Mouse (Mus musculus) G1E-ER4 (cell line): ENCODE measurements around the gene Dnajc8. TPM values are rescaled to one million over a fixed set of nuclear protein-coding genes. Genes with fewer than 3 reads are reported as not detected.

Experiments used
- GATA1 ChIP-seq: IDR thresholded peaks from one replicate; pipeline ENCODE4 v1.8.0; 2012; ENCODE audit warnings: low read length, inconsistent platforms
- polyA plus RNA-seq: library from polyadenylated mRNA; stranded (reverse); fragments of >175 nt; gene quantifications from 2 replicates; pipeline ENCODE4 v1.2.3, GENCODE M21; 2012

The Dnajc8 gene
- polyA plus RNA-seq = 73.7 and 340 TPM in 2 replicates

DNA sequence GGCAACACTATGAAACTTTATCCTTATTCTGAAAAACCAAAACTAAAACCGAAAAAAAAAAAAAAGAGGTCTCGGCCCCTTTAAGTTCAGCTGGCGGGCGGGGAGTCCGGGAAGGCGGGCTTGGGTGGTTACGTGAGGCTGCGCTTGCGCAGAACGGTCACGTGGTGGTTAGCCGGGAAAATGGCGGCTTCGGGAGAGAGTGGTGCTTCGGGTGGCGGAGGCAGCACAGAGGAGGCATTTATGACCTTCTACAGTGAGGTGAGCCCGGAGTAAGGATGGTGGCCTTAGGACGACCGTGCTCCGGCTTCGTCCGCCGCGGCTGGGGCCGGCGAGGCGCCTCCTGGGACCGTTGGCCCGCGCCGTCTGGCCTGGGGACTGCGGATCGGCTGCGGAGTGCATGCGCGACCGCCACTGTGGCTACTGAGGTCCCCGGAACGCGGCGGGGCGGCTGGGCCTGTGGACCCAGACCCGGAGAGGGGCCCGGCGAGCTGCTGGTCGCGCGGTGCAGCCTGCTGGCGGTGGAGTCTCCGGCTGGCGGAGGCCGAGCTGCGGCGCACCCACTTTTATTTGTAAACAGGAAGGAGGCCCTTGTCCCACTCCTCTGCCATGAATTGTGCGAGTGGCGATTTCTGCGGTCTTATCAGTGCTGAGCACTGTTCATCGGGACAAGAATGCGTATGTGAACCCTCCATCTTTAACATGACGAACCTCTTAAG, at the start of gene Dnajc8:
Gene Dnajc8, plus strand, starts transcription at position 145 of the 716 bp plus-strand sequence.
- no peak for TF ChIP-seq GATA1

DNA sequence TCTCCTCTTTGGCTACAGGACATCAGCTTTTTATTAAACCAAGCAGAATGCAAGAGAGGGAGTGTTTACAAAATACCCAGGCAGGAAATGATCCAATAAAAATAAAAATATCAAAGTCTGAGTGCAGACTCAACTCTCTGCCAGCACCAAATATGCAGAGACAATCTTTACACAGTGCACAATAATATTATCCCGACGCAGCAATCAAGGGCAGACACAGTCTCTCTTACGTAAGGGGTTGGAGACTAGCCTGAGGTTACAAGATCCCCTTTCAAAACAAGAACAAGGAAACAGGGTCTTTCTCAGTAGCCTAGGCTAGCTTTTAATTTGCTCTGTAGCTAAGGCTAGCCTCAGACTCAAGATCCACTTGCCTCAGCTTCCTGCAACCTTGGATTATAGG, 46.8 kb upstream of the Dnajc8 start:
- TF ChIP-seq GATA1 = no peak

DNA sequence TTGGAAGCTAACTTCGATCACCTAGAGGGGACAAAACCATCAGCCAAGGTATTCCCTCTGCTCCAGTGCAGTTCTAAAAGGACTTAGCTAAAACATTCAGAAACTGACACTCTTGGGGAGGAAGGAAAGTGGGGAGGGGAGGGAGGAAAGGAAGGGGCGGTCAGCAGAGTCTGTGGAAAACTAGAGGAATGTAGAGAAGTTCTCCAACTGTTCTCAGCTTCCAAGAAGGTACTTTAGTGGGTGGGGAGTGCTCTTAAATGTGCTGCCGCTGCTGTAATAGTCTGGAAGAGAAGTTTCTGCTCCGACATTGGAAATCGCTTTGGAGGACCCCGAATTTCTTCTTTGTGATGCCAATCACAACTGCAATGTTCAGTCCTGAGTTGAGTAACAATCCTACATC, 46.4 kb upstream of the Dnajc8 start:
- no peak for TF ChIP-seq GATA1

DNA sequence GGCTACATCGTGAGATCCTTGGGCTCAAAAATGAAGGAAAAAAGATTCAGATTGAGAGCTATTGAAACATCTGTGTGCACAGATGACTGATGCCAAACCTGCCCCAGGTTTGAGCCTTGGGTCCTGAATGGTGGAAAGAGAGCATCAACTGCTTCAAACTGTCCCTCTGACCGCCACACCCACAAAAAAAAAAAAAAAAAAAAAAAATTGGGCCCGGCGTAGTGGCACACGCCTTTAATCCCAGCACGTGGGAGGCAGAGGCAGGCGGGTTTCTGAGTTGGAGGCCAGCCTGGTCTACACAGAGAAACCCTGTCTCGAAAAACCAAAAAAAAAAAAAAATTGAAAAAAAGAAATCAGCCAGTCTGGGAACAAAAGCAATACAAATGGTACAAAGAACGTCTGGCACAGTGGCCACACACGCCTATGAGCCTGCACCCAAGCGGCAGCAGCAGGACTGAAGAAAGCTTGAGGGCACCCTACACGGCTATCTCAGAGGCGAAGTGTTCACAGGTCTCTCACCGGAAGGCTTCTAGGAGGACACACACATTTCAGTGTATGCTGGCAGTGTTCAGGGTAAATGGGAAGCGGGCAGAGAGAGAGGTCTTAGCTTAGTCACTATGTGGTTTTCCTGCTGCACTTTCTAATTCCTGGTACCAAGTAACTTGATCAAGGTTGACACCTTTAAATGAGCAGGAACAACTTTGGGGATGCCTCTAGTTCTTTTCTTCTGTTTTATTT, 44.9 kb upstream of the Dnajc8 start:
- no peak for TF ChIP-seq GATA1

DNA sequence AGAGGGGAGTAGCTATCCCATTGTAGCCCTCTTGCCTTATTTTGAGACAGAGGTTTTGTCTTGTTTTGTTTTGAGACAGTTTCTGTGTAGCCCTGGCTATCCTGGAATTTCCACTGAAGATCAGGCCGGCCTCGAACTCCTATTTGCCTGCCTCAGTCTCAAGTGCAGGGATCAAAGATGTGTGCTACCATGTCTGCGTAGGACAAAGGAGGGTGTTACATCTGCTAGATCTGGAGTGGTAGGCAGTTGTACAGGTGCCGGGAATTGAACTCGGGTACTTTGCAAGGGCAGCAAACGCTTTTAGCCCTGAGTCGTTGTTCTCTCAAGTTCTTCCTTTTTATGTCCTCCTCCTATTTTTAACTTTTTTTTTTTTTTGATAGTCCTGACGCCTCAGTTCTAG, 44.3 kb upstream of the Dnajc8 start:
- no peak for TF ChIP-seq GATA1

DNA sequence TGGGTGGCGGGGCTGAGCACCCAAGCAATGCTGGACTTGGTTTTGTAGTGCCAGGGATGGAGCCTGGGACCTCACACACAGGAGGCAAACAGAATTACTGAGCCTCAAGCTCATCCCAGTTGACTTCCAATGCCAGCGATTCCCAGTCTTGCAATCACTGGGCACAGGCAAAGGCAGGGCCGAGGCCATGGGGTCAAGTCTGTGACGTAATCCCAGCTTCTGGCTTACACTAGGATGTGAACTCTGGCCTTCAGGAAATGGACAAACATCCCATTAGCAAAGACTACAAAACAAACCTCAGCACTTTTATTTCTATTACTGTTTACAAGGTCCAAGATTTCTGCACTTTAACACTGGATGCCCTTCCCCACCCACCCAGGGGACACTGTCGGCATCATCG, 43.6 kb upstream of the Dnajc8 start:
- no peak for TF ChIP-seq GATA1

DNA sequence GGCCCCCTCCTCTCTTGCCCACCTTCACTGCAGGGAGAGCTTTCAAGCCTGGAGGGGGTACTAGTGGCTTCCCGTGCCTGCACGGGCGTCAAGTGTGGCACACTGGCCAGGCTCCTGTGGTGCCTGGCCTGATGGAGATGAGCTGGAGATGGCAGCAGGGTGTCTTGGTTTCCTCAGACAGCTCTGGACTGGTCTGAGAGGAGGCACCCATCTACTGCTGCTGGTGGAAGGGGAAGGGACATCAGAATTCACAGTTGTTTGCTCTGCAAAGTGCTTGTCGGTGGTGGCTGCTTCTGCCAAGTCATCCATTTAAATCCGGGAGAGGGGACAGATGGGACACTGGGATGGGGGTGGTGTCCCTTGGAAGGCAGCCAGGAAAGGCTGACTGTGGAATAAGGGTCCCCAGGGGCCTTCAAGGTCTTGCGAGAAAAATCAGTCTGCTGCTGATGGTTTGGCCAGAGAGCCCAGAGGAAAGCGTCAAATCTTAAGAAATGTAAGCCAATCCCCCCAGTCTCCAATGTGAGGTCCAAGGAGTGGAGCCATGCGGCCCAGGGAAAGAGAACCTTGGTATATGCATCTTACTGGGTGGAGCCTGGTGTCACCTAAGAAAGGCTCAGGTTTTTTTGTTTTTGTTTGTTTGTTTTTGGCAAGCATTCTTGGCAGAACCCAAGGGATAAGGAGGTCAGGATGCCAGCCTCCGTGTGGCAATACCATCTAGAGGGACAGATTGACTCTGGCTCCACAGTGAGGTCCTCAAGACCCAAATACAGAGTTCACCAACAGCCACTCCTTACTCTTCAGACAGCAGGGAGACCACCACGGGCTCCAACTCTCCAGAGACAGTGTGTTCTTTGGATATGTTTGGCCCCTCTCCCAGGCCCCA, 42.9 kb upstream of the Dnajc8 start:
- TF ChIP-seq GATA1 = no peak

DNA sequence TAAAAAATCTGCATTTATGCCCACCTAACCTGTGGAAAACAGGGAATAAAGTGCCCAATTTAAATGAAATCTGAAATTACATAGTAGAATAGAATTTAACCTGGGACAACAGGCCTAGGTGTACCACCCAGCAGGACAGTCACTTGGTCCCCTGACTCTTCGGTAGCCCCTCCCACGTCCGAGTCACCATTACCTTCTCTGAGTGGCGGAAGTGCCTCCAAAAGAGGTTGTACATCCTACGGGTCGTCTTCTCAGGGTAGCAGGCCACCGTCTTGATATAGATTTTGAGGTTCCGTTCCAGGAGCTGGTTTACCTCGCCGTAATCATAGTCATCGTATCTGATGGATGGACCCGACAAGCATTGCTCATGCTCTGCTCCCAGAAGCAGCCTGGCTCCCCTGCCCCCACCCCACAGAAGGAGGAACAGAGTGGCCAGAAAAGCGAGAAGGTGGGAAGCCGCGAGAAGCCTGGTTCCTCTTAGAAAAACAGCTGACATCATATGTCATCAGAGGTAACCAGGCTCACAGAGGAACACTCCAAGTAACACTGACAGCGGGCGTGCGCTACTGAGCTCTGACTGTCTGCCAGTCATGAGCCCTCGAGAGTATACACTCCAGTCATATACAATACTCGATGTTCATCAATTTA, 41.0 kb upstream of the Dnajc8 start:
- no peak for TF ChIP-seq GATA1

DNA sequence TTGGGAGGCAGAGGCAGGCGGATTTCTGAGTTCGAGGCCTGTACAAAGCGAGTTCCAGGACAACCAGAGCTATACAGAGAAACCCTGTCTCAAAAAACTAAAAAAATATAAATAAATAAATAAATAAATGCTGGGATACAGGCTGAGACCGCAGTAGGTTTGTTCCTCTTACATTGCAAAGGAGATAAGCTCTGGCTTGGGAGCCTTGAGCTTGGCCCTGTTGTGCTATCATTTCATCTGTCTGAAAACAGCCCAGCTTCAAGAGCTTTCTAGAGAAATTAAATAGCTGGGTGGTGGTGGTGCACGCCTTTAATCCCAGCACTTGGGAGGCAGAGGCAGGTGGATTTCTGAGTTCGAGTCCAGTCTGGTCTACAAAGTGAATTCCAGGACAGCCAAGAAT, 33.7 kb upstream of the Dnajc8 start:
- no peak for TF ChIP-seq GATA1

DNA sequence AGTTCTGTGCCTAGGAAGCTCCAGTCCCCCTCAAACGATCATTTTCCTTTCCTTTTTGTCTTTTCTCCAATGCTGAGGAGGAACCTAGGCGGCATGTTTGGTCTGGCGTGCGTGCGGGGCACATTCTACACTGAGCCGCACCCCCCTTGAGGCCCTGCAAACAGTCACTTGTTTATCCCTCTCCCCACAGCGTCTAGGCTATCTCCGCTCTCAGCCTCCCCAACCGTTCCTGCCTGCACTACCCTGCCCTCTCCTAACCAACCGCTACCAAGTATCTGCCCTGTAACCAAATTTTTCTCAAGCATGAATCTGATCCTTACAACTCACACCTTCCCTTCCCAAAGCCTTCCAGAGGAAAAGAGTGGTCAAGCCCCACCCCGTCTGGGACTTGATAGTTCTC, 32.0 kb upstream of the Dnajc8 start:
- TF ChIP-seq GATA1 = no peak

DNA sequence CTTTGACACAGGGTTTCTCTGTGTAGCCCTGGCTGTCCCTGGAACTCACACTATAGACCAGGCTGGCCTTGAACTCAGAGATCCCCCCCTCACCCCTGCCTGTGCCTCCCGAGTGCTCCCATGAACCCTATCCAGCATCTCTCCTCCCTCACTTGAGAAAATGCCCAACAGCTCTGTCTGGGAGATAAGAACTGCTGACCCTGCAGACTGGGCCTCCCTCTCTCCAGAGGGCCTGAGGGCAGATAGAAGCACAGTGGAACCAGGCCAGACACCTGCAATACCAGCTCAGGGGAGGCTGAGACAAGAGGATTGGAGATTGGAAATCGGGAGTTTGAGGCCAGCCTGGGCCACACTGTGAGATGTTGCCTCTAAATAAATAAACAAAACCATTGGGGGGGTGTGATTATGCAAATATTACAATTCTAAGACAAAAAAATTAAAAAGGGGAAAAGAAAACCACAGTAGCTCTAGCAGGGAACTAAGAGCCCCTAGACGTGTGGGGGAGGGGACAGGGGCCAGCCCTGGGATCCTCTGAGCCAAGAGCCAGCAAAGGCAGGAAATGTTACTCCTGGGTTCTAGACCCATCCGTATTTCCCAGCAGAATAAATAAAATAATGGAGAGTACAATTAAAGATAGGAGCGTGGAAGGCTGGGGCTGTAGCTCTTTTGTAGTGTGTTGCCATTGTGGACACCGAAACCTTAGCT, 30.2 kb upstream of the Dnajc8 start:
- TF ChIP-seq GATA1 = no peak

DNA sequence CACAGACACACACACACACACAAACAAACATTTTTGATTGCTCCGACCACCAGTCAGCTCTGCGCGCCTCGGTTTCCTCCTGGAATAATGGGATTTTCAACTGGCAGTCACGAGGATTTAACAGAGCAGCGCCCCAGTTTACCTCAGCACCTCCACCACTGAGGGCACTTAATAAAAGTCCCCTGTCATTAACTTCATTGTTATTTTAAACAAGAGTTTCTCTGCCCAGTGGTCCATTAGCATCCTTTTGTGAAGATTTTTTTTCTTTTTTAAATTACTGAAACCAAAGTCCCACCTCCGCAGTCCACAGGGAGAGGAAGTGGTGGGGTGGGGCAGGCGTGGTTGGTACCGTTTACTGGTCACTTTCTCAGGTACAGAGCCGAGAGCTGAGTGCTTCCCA, 29.6 kb upstream of the Dnajc8 start:
- no peak for TF ChIP-seq GATA1

DNA sequence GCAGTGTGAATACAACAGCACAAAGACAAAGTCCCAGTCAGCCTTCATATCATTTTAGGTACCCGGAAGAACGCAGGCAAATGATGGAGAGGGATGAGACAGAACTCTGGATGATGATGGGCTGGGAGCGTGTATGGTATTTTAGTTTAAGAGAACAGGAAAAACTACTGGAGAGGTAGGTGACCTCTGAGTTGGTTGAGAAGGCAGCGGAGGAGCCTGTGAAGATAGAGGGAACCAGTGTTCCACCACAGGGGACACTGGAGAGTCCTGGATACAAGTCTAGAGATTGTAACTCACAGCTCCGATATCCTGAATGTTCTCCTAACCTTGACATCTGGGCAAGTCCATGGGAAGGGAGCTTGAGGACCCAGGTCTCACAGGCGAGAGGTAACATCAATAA, 29.1 kb upstream of the Dnajc8 start:
- TF ChIP-seq GATA1 = no peak

DNA sequence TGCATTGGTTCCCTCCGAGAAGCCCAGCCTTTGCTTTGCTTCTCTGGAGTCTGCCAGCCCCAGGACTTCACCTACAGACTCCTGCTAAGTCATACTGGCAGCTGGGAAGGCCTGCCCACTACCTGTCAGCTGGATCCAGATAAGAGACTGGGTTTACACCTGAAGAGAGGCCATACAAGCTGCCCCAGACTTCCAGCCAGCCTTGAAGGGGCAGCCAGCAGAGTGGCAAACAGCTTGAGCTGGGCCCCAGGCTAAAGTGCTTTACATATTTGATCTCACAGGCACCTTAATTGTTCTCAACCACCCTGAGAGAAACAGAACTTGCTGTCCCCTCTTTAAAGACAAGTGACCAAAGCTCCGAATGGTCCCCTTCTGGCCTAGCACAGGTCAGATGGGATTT, 28.1 kb upstream of the Dnajc8 start:
- TF ChIP-seq GATA1 = no peak
